Mouse (Mus musculus) spleen, adult 2 months (tissue): Measurements from ENCODE around the gene F7. TPM values are rescaled to one million over a fixed set of nuclear protein-coding genes. Genes with fewer than 3 reads are reported as not detected.
A peak's percentile ranks its signal among the peaks of the same experiment; 100 is the strongest.

Experiments
- DNase-seq, 2 experiments: peaks; one replicate each; pipeline versions ENCODE4 v3.0.0 to v3.0.0-alpha.2; 2012 to 2021; ENCODE audit warnings: low spot score in 2 of 2, low read depth in 1 of 2
- H3K27ac ChIP-seq: fragments of 200-500 bp; 2 replicates; pipeline ENCODE4 v1.5.1; 2012; ENCODE audit warnings: low read length, inconsistent platforms; ENCODE audit not compliant: insufficient read depth
- H3K27me3 ChIP-seq: fragments of 200-500 bp; 2 replicates; pipeline ENCODE4 v1.6.1; 2012; ENCODE audit warnings: mild to moderate bottlenecking, moderate library complexity, low read length, inconsistent platforms; ENCODE audit not compliant: control insufficient read depth, insufficient read depth
- H3K36me3 ChIP-seq: fragments of 200-500 bp; 2 replicates; pipeline ENCODE4 v1.6.1; 2012; ENCODE audit warnings: mild to moderate bottlenecking, low read length, inconsistent platforms; ENCODE audit not compliant: control insufficient read depth, insufficient read depth
- H3K4me1 ChIP-seq: fragments of 200-500 bp; 2 replicates; pipeline ENCODE4 v1.6.1; 2011; ENCODE audit warnings: inconsistent platforms; ENCODE audit not compliant: control insufficient read depth, insufficient read depth, insufficient read length
- H3K4me3 ChIP-seq: fragments of 200-500 bp; 2 replicates; pipeline ENCODE4 v1.5.1; 2011; ENCODE audit warnings: mild to moderate bottlenecking, inconsistent platforms; ENCODE audit not compliant: insufficient read depth, insufficient read length; ENCODE audit errors: extremely low read depth
- CTCF ChIP-seq: fragments of 200-500 bp; IDR thresholded peaks from 2 replicates; pipeline ENCODE4 v1.5.1; 2011; ENCODE audit warnings: mild to moderate bottlenecking, inconsistent platforms; ENCODE audit not compliant: insufficient read depth, insufficient read length, insufficient replicate concordance; ENCODE audit errors: extremely low read depth
- POLR2A ChIP-seq: fragments of 200-500 bp; IDR thresholded peaks from 2 replicates; pipeline ENCODE4 v1.6.1; 2011; ENCODE audit warnings: low read depth, low read length, inconsistent platforms
- WGBS: fragments of 180-500 bp; shearing (Covaris S2); methylation state at CpG from one replicate; pipeline ENCODE4 v1.1.7; 2018; 5-methylcytosine and 5-hydroxymethylcytosine counted together
- polyA plus RNA-seq: library from polyadenylated mRNA; depleted of rRNA; stranded (reverse); fragments of >200 nt; gene quantifications from 2 replicates; pipeline ENCODE4 v1.2.3, GENCODE M21; 2012; rRNA removed

F7 gene
- polyA plus RNA-seq, result 0.27 and 0.48 TPM in 2 replicates

GRCm38 (mm10) chr8:13025487-13026224, at the start of gene F7:
Gene F7, plus strand, starts transcription at chr8:13026034.
- 74% methylated on average over 10 of the region's 10 CpGs for WGBS
- no peak within 1 kb of the TSS for H3K27ac ChIP-seq
- H3K36me3 ChIP-seq, result no peaks in the 10 kb centered on the region
- TF ChIP-seq POLR2A (no peak), CTCF (no peak)
- H3K4me1 ChIP-seq, result no peaks in the 10 kb centered on the region
- no peaks in the 10 kb centered on the region for H3K27me3 ChIP-seq
- no peak within 1 kb of the TSS for H3K4me3 ChIP-seq
- no peak for DNase-seq

GRCm38 (mm10) chr8:12976290-12976689, 49.5 kb upstream of the F7 start:
- WGBS, result 26% methylated on average over 11 of the region's 11 CpGs
- Histone ChIP-seq H3K4me1 (no peaks in the 10 kb centered on the region), H3K36me3 (no peaks in the 10 kb centered on the region), H3K4me3 (no peak overlapping the region), H3K27ac (no peak overlapping the region), H3K27me3 (no peaks in the 10 kb centered on the region)
- TF ChIP-seq CTCF, result no peak
- no peak for TF ChIP-seq POLR2A
- no peak for DNase-seq

GRCm38 (mm10) chr8:12976723-12977122, 49.1 kb upstream of the F7 start:
- Histone ChIP-seq H3K4me1 (no peaks in the 10 kb centered on the region), H3K36me3 (no peaks in the 10 kb centered on the region)
- TF ChIP-seq CTCF, result no peak

GRCm38 (mm10) chr8:12977325-12977724, 48.5 kb upstream of the F7 start:
- DNase-seq, result no peak
- no peaks in the 10 kb centered on the region for H3K4me1 ChIP-seq

More at GRCm38 (mm10) chr8:12976723-12977122, 49.1 kb upstream of the F7 start:
- no peak for DNase-seq
- Histone ChIP-seq H3K4me3 (no peak overlapping the region), H3K27me3 (no peaks in the 10 kb centered on the region), H3K27ac (no peak overlapping the region)
- WGBS, result 11% methylated on average over 5 of the region's 5 CpGs

GRCm38 (mm10) chr8:12978308-12978707, 47.5 kb upstream of the F7 start:
- Histone ChIP-seq H3K36me3 (no peaks in the 10 kb centered on the region), H3K27me3 (no peaks in the 10 kb centered on the region), H3K4me1 (no peaks in the 10 kb centered on the region), H3K4me3 (no peak overlapping the region), H3K27ac (no peak overlapping the region)
- no peak for DNase-seq
- TF ChIP-seq POLR2A, result no peak
- TF ChIP-seq CTCF, result no peak
- WGBS, result 75% methylated on average over 2 of the region's 2 CpGs

More at GRCm38 (mm10) chr8:12977325-12977724, 48.5 kb upstream of the F7 start:
- Histone ChIP-seq H3K27ac (no peak overlapping the region), H3K27me3 (no peaks in the 10 kb centered on the region), H3K36me3 (no peaks in the 10 kb centered on the region), H3K4me3 (no peak overlapping the region)
- TF ChIP-seq CTCF (no peak), POLR2A (no peak)
- 7% methylated on average over 12 of the region's 12 CpGs for WGBS

- H3K27ac ChIP-seq, result no peak overlapping the region
- no peaks in the 10 kb centered on the region for H3K4me1 ChIP-seq
- H3K27me3 ChIP-seq, result no peaks in the 10 kb centered on the region
- H3K4me3 ChIP-seq, result no peak overlapping the region
- 44% methylated on average over 5 of the region's 5 CpGs for WGBS
- no peaks in the 10 kb centered on the region for H3K36me3 ChIP-seq
- no peak for TF ChIP-seq POLR2A
- TF ChIP-seq CTCF, result peak; percentile 61; the same call in 1 of the 2 replicates
- peak in 1 of 2 experiments; percentile 12 for DNase-seq
Observed at GRCm38 (mm10) chr8:12978726-12979125, 47.1 kb upstream of the F7 start.
